Mouse (Mus musculus) hindbrain, embryonic 10.5 days (tissue): ENCODE data around the gene Dxo. TPM values are rescaled to one million over a fixed set of nuclear protein-coding genes. Genes with fewer than 3 reads are reported as not detected.
"Not testable (repeated sequence)": the region's sequence is repeated elsewhere in the genome, so short reads cannot be mapped to it uniquely, and the experiment has no call there.

ENCODE experiments used
- DNase-seq: peaks from one replicate; pipeline ENCODE4 v3.0.0-alpha.2; 2017; ENCODE audit warnings: low spot score
- H3K27ac ChIP-seq: fragments of 300-500 bp; sonication (generic); 2 replicates; pipeline ENCODE4 v1.5.1; 2016; ENCODE audit warnings: mild to moderate bottlenecking, moderate library complexity
- H3K27me3 ChIP-seq: fragments of 300-500 bp; sonication (generic); 2 replicates; pipeline ENCODE4 v1.6.1; 2016; ENCODE audit warnings: mild to moderate bottlenecking; ENCODE audit not compliant: poor library complexity, insufficient read depth, severe bottlenecking
- H3K36me3 ChIP-seq: fragments of 300-500 bp; sonication (generic); 2 replicates; pipeline ENCODE4 v1.6.1; 2016; ENCODE audit warnings: mild to moderate bottlenecking, moderate library complexity
- H3K4me1 ChIP-seq: fragments of 300-500 bp; sonication (generic); replicated peaks from 2 replicates; pipeline ENCODE4 v1.6.1; 2016; ENCODE audit warnings: mild to moderate bottlenecking
- H3K4me3 ChIP-seq: fragments of 300-500 bp; sonication (generic); 2 replicates; pipeline ENCODE4 v1.5.1; 2016; ENCODE audit warnings: mild to moderate bottlenecking, moderate library complexity
- H3K9me3 ChIP-seq: fragments of 300-500 bp; sonication (generic); 2 replicates; pipeline ENCODE4 v1.6.1; 2016; ENCODE audit warnings: mild to moderate bottlenecking, moderate library complexity
- WGBS: fragments of 180-500 bp; shearing (Covaris S2); methylation state at CpG from one replicate; pipeline ENCODE4 v1.1.7; 2016; 5-methylcytosine and 5-hydroxymethylcytosine counted together
- polyA plus RNA-seq: library from polyadenylated mRNA; unstranded; fragments of >200 nt; fragmentation: Nextera tagmentation; extraction: Ambion mirVana; gene quantifications from 2 replicates; pipeline ENCODE4 v1.2.1, GENCODE M21; 2016

Dxo gene
- polyA plus RNA-seq, 1 experiment from 2014 or later: 83.2 TPM

DNA sequence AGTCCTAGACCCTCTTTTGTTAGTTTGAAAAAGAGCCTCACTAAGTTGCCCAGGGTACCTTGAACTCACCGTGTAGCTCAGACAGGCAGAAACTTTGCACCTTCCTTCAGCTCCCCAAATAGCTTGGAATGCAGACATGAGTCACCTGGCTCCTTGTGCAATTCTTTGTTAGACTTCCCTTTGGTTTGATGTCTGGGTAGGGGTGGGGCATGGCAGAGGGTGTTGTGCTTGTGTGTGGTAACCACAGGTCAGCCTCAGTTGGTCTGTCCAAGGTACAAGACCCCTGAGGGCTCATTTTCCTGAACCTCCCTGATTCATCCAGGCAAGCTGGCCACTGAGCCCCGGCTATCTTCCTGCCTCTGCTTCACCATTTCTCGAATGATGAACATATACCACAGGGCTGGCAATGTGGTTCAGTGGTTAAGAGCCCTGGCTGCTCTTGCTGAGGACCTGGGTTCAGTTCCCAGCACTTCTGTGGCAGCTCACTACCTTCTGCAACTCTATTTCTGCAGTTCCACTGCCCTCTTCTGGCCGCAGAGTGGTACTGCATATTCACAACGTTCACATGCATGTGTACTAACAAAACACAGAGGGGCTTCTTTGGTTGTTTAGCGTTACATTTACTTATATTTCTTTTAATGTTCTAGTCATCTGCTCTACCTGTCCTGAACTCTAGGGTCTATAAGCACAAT lies 31.8 kb upstream of the Dxo start:
- WGBS: 74% methylated on average over 6 of the region's 6 CpGs
- H3K36me3 ChIP-seq: no peaks in the 10 kb centered on the region
- no peak overlapping the region for H3K4me3 ChIP-seq
- no peaks in the 10 kb centered on the region for H3K27me3 ChIP-seq
- no peak for DNase-seq
- no peaks in the 10 kb centered on the region for H3K4me1 ChIP-seq
- H3K27ac ChIP-seq: no peak overlapping the region
- H3K9me3 ChIP-seq: peaks cover 9% of the 10 kb centered on the region

GRCm38 (mm10) chr17:34807176-34807575 lies 29.6 kb upstream of the Dxo start:
- Histone ChIP-seq H3K4me3 (no peak overlapping the region), H3K4me1 (no peaks in the 10 kb centered on the region), H3K27ac (no peak overlapping the region), H3K9me3 (peaks cover 9% of the 10 kb centered on the region), H3K27me3 (no peaks in the 10 kb centered on the region), H3K36me3 (no peaks in the 10 kb centered on the region)
- 67% methylated on average over 3 of the region's 3 CpGs for WGBS
- no peak for DNase-seq

DNA sequence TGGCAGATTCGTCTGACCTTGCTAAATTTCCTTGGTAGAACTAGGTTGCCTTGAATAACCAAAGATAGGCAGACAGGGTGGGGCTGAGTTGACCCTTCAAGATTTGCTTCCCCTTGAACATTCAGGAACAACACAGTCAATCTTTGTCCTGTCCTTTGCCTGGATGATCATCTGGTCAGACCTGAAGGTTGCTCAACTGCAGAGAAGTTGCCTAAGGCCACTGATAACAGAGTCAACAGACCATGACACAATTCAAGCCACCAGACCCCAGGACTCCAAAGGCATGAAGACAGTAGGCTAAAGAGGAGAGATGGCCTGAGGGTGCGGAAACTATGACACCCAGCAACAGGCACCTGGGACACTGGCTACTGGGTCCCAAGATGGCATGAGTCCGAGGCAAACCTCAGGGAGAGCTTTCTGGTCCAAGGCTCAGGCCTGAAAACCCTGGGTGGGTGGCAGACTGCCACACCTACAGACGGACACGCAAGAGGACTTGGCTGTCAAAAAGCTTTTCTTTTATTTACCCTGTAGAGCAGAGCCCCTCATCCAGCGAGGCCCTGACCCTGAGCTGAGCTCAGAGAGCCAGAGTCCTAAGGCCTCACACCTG lies 28.1 kb upstream of the Dxo start:
- peaks cover 9% of the 10 kb centered on the region for H3K9me3 ChIP-seq
- no peak overlapping the region for H3K27ac ChIP-seq
- WGBS: 84% methylated on average over 6 of the region's 6 CpGs
- no peaks in the 10 kb centered on the region for H3K4me1 ChIP-seq
- H3K27me3 ChIP-seq: no peaks in the 10 kb centered on the region
- H3K4me3 ChIP-seq: no peak overlapping the region
- no peaks in the 10 kb centered on the region for H3K36me3 ChIP-seq
- DNase-seq: no peak

DNA sequence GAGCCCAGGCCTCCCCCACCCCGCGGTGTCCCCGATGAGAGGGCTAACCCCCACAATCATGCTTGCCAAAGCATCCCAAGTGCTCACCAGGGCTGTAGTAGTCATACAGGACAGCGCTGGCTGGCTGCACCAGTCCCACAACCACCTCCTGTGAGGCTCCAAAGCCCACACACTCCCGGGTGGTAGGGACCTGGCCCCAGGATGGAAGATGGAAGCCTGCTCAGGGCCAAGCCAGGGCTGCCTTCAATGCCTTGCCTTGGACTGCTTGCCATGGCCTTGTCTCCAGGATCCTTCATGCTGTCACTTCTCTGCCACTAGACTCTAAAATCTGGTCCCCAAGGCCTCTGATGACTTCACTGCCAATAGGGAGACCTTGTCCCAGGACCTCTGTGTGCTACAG lies 26.4 kb upstream of the Dxo start:
- WGBS: 85% methylated on average over 5 of the region's 5 CpGs
- not testable (repeated sequence) for H3K9me3 ChIP-seq, DNase-seq, H3K36me3 ChIP-seq, H3K4me3 ChIP-seq, H3K4me1 ChIP-seq, H3K27ac ChIP-seq, H3K27me3 ChIP-seq

- not testable (repeated sequence) for H3K27ac ChIP-seq, H3K4me3 ChIP-seq, H3K4me1 ChIP-seq, H3K36me3 ChIP-seq, H3K9me3 ChIP-seq, DNase-seq, H3K27me3 ChIP-seq
- 87% methylated on average over 8 of the region's 8 CpGs for WGBS
Observed at GRCm38 (mm10) chr17:34810811-34811210, 26.0 kb upstream of the Dxo start.

- H3K27me3 ChIP-seq: no peaks in the 10 kb centered on the region
- no peak overlapping the region for H3K4me3 ChIP-seq
- DNase-seq: no peak
- WGBS: 77% methylated on average over 15 of the region's 15 CpGs
- H3K36me3 ChIP-seq: no peaks in the 10 kb centered on the region
- H3K9me3 ChIP-seq: no peaks in the 10 kb centered on the region
- H3K27ac ChIP-seq: no peak overlapping the region
- no peaks in the 10 kb centered on the region for H3K4me1 ChIP-seq
Observed at GRCm38 (mm10) chr17:34811275-34811674, 25.5 kb upstream of the Dxo start.

GRCm38 (mm10) chr17:34813747-34814146 lies 23.1 kb upstream of the Dxo start:
- H3K4me1 ChIP-seq, H3K27me3 ChIP-seq, H3K27ac ChIP-seq, H3K4me3 ChIP-seq, H3K36me3 ChIP-seq, H3K9me3 ChIP-seq: not testable (repeated sequence)
- DNase-seq: peak; percentile 26
- 60% methylated on average over 12 of the region's 12 CpGs for WGBS

GRCm38 (mm10) chr17:34814818-34815370 lies 21.9 kb upstream of the Dxo start:
- Histone ChIP-seq H3K36me3 (no peaks in the 10 kb centered on the region), H3K4me3 (no peak overlapping the region), H3K9me3 (no peaks in the 10 kb centered on the region), H3K27me3 (no peaks in the 10 kb centered on the region), H3K27ac (no peak overlapping the region), H3K4me1 (no peaks in the 10 kb centered on the region)
- no peak for DNase-seq
- 77% methylated on average over 7 of the region's 7 CpGs for WGBS

DNA sequence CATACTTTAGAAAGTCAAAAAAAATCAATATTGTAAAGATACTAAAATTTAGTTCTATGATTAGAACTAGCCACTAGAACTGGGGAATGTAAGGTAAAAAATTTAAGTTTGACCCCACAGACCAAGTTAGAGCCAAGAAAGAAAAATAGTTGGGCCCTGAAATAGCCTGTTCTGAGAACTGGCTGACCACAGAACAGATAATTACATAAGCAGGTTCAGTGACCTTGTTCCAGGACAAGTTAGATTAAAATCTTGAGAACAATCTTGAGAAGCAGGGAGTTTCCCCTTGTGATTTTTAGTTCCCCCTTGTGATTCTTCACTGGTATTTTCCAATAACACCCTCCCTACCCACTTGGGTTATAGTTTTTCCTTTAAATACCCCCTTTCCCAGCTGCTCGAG lies 6.0 kb upstream of the Dxo start:
- not testable (repeated sequence) for H3K27me3 ChIP-seq, DNase-seq, H3K4me1 ChIP-seq, H3K9me3 ChIP-seq, H3K4me3 ChIP-seq, H3K27ac ChIP-seq
- WGBS: 94% methylated on average over 1 of the region's 1 CpGs
- peaks cover 88% of the 10 kb centered on the region for H3K36me3 ChIP-seq

- H3K27ac ChIP-seq: peak overlapping the region; percentile 87
- H3K4me3 ChIP-seq: peak overlapping the region; percentile 86
- 4% methylated on average over 48 of the region's 48 CpGs for WGBS
- H3K36me3 ChIP-seq: peaks cover 68% of the 10 kb centered on the region
- H3K27me3 ChIP-seq: no peaks in the 10 kb centered on the region
- peaks cover 32% of the 10 kb centered on the region for H3K4me1 ChIP-seq
- DNase-seq: no peak
- no peaks in the 10 kb centered on the region for H3K9me3 ChIP-seq
Observed at GRCm38 (mm10) chr17:34836155-34836855, 514 bp upstream of the Dxo start.

DNA sequence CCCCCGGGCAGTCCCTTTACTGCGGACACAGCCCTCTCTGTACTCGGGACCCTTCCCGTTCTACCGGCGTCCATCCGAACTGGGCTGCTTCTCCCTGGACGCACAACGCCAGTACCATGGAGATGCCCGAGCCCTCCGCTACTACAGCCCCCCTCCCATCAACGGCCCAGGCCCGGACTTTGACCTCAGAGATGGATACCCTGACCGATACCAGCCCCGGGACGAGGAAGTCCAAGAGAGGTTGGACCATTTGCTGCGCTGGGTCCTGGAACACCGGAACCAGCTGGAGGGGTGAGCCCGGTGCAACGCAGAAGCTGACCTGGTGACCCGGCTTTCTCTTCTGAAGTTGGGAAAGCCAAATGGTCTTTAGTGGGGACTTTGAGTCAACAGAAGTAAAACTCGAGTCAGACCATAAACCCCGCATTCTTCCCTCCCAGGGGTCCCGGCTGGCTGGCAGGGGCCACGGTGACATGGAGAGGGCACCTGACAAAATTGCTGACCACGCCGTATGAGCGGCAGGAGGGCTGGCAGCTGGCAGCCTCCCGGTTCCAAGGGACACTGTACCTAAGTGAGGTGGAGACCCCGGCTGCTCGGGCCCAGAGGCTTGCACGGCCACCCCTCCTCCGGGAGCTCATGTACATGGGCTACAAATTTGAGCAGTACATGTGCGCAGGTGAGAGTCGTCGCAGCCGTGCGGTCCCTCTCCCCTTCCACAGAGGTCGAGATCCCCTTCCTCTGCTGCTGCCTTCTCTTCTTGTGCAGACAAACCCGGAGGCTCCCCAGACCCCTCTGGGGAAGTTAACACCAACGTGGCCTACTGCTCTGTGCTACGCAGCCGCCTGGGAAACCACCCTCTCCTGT lies 875 bp downstream of the Dxo start:
- no peak for DNase-seq
- Histone ChIP-seq H3K27ac (peak overlapping the region; percentile 87), H3K9me3 (no peaks in the 10 kb centered on the region), H3K4me3 (peak overlapping the region; percentile 86), H3K27me3 (no peaks in the 10 kb centered on the region), H3K36me3 (peaks cover 68% of the 10 kb centered on the region), H3K4me1 (peaks cover 32% of the 10 kb centered on the region)
- WGBS: 39% methylated on average over 43 of the region's 43 CpGs

GRCm38 (mm10) chr17:34838785-34839184 lies 2.0 kb downstream of the Dxo start:
- H3K27me3 ChIP-seq: no peaks in the 10 kb centered on the region
- DNase-seq: no peak
- no peak overlapping the region for H3K27ac ChIP-seq
- no peaks in the 10 kb centered on the region for H3K9me3 ChIP-seq
- H3K36me3 ChIP-seq: peaks cover 68% of the 10 kb centered on the region
- H3K4me3 ChIP-seq: peak overlapping the region; percentile 86
- WGBS: 92% methylated on average over 7 of the region's 7 CpGs
- peaks cover 32% of the 10 kb centered on the region for H3K4me1 ChIP-seq
